Mouse (Mus musculus) testis, adult 2 months (tissue): ENCODE results near the gene Kcnd3.

Experiments used
- CTCF ChIP-seq: fragments of 200-500 bp; IDR thresholded peaks from 2 replicates; pipeline ENCODE4 v1.5.1; 2012; ENCODE audit warnings: low read depth, mild to moderate bottlenecking, inconsistent platforms, low read length, moderate library complexity; ENCODE audit not compliant: control insufficient read depth, insufficient read depth, insufficient replicate concordance
- POLR2A ChIP-seq: fragments of 200-500 bp; IDR thresholded peaks from 2 replicates; pipeline ENCODE4 v1.6.1; 2012; ENCODE audit warnings: low read depth, mild to moderate bottlenecking, inconsistent platforms, low read length, moderate library complexity; ENCODE audit not compliant: control insufficient read depth

DNA sequence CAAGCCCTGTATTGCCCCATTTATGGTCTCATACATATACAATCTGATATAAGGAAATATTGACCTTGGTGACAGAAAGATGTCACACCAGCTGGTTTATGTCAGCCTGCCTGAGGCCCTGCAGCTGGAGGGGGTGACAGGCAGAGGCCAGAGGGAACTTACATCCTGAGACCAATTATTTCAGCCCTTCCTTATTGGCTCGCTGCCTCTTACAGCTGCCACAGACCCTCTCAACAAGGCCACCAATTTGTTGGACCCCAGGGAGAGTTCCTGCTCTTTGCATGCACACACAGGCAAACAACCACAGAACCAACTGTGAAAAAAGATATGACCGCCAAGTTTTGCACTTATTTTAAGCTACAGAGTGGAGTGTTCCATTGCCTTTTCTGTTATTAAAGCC, 180.2 kb downstream of the Kcnd3 start:
- no peak for TF ChIP-seq CTCF
- TF ChIP-seq POLR2A, result no peak
